Mouse (Mus musculus): ENCODE results near the gene Gm11115. TPM values are rescaled to one million over a fixed set of nuclear protein-coding genes. Genes with fewer than 3 reads are reported as not detected.

Gm11115 gene
- not detected for total RNA-seq (2021)
- long read RNA-seq, experiment 1: 0 reads
- long read RNA-seq, experiment 2: 0 reads

DNA sequence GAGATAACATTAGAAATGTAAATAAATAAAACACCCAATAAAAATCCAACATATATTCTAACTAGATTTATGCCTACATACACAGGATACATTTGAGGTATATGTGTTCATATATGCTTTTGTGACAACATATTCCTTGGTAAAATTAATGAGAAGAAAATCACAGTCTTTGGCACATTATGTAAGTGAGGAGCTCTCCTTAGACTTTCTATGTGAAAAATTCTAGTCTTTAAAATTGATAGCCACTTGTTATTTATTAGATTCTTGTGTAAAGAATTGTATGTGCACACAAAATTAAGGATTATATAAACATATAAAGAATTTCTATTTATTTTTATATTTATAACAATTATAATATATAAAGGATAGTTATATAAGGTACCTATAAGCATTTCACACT lies at the start of gene Gm11115:
Gene Gm11115 (minus strand): TSS at position 101 of the 400 bp plus-strand sequence.
- DNase-seq: no peak

DNA sequence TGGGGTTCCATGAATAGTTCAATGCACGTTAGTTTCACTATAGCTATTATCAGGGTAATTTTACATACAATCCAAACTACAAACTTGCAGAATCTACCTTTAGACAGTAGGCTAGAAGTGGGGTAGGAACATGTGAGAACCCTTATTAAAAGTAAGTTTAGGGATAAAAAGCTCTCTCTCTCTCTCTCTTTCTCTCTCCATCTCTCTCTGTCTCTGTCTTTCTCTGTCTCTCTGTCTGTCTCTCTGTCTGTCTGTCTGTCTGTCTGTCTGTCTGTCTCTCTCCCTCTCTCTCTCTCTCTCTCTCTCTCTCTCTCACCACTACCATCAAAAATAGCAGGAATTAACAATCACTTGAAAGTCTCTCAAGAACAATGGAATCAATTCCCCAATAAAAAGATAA lies 42.5 kb downstream of the Gm11115 start, which contains the start of gene Gm11116:
Gene Gm11116 (minus strand): TSS at position 101 of the 400 bp plus-strand sequence.
- DNase-seq: no peak

Other genes starting within 250 kb of the Gm11115 start
- gene Csn3, start 228.5 kb downstream of the Gm11115 start, total RNA-seq (2021): not detected
- not detected for gene 2310003L06Rik, start 184.6 kb downstream of the Gm11115 start, total RNA-seq (2021)
- not detected for gene Gm28434, start 184.6 kb downstream of the Gm11115 start, total RNA-seq (2021)
- gene Cabs1, start 174.7 kb downstream of the Gm11115 start, total RNA-seq (2021): not detected
- gene Smr3a, start 151.6 kb downstream of the Gm11115 start, total RNA-seq (2021): not detected
- not detected for gene Smr2, start 67.5 kb downstream of the Gm11115 start, total RNA-seq (2021)
- not detected for gene Gm11116, start 42.6 kb downstream of the Gm11115 start, total RNA-seq (2021)
- not detected for gene Gm7714, start 114.8 kb upstream of the Gm11115 start, total RNA-seq (2021)
- not detected for gene Prol1, start 163.2 kb upstream of the Gm11115 start, total RNA-seq (2021)
- under 1 TPM; 0.23 to 0.79 TPM for gene Amtn, start 222.0 kb upstream of the Gm11115 start, total RNA-seq (2021)